11 mouse cellular contexts compared by ENCODE assay signal in genomic region chr6:108655861-108656260, GRCm38 (mm10). TPM values are rescaled to one million over a fixed set of nuclear protein-coding genes. Genes with fewer than 3 reads are reported as not detected.
DNase-seq lines count a peak whose midpoint lies in the region; ATAC-seq and TF ChIP-seq lines count a peak whose summit lies in the region.
"Had no signal": no experiment of that assay in that cellular context is flagged by ENCODE, and none has a peak within 500 bp of the region (broad histone marks: within the 10 kb centered on the region; RNA-seq: fewer than 3 reads in every experiment).

No protein-coding gene starts in this region.

- no peak overlapping the region for H3K27ac ChIP-seq in forebrain, postnatal 0 days (ENCODE audit: low read depth, low read length)
- H3K27ac ChIP-seq in forebrain, embryonic 15.5 days (replicated peaks), result no peak overlapping the region
- H3K27ac ChIP-seq in liver, postnatal 0 days (ENCODE audit: low read depth), result no peak overlapping the region
- no peak overlapping the region for H3K27ac ChIP-seq in liver, embryonic 12.5 days
- H3K27ac ChIP-seq: embryonic facial prominence, embryonic 15.5 days had no signal

- peak; percentile 30 for TF ChIP-seq CTCF in forebrain, postnatal 0 days (IDR thresholded peaks at IDR 0.05; ENCODE audit: low read depth)
- peak; percentile 46 for TF ChIP-seq CTCF in liver, postnatal 0 days (IDR thresholded peaks at IDR 0.05; ENCODE audit: low read depth)
- TF ChIP-seq CTCF in E14TG2a.4 (conservative IDR thresholded peaks at IDR 0.05; ENCODE audit: low read length), result 0 out of 2 replicates have a peak, but pooled peaks have one; percentile 12

- no peak for ATAC-seq in forebrain, postnatal 0 days
- no peak for ATAC-seq in forebrain, embryonic 15.5 days (replicated peaks)
- ATAC-seq in liver, postnatal 0 days, result no peak
- ATAC-seq in liver, embryonic 12.5 days, result no peak
- ATAC-seq: midbrain, embryonic 16.5 days had no signal

- TF ChIP-seq EP300 in liver, postnatal 0 days (IDR thresholded peaks at IDR 0.05; ENCODE audit: low read depth), result no peak

- no peaks in the 10 kb centered on the region for H3K36me3 ChIP-seq in forebrain, postnatal 0 days (ENCODE audit: insufficient read depth)
- H3K36me3 ChIP-seq in forebrain, embryonic 15.5 days, result no peaks in the 10 kb centered on the region
- no peaks in the 10 kb centered on the region for H3K36me3 ChIP-seq in liver, postnatal 0 days (replicated peaks; ENCODE audit: insufficient read depth, low read length)
- no peaks in the 10 kb centered on the region for H3K36me3 ChIP-seq in liver, embryonic 12.5 days
- no peaks in the 10 kb centered on the region for H3K36me3 ChIP-seq in E14TG2a.4 (ENCODE audit: insufficient read depth, low read length)
- H3K36me3 ChIP-seq: embryonic facial prominence, embryonic 15.5 days had no signal

- no peak for DNase-seq in forebrain, postnatal 0 days
- no peak for DNase-seq in liver, postnatal 0 days
- DNase-seq in induced T-regulatory cell, adult 2 months (ENCODE audit: low read depth), result peak; percentile 30
- no peak for DNase-seq in ovary, postnatal 36 days (ENCODE audit: low spot score)
- no peak for DNase-seq in left cerebral cortex, adult 11 months (ENCODE audit: low spot score)
- DNase-seq: left cerebral cortex, postnatal 4 days had no signal

- no peaks in the 10 kb centered on the region for H3K9me3 ChIP-seq in forebrain, postnatal 0 days (ENCODE audit: low read length)
- no peaks in the 10 kb centered on the region for H3K9me3 ChIP-seq in forebrain, embryonic 15.5 days
- H3K9me3 ChIP-seq in liver, postnatal 0 days (ENCODE audit: low read length), result no peaks in the 10 kb centered on the region
- H3K9me3 ChIP-seq in liver, embryonic 12.5 days (replicated peaks), result no peaks in the 10 kb centered on the region
- H3K9me3 ChIP-seq in E14TG2a.4 (ENCODE audit: low read length), result no peaks in the 10 kb centered on the region
- H3K9me3 ChIP-seq: embryonic facial prominence, embryonic 15.5 days had no signal

- peaks cover 8% of the 10 kb centered on the region; the same call in 1 of the 2 replicates for H3K4me1 ChIP-seq in forebrain, postnatal 0 days (ENCODE audit: insufficient read depth)
- peaks cover 10% of the 10 kb centered on the region for H3K4me1 ChIP-seq in forebrain, embryonic 15.5 days
- peaks cover 2% of the 10 kb centered on the region; the same call in 1 of the 2 replicates for H3K4me1 ChIP-seq in liver, postnatal 0 days (ENCODE audit: insufficient read depth)
- H3K4me1 ChIP-seq in liver, embryonic 12.5 days, result peaks cover 16% of the 10 kb centered on the region; the same call in 1 of the 2 replicates
- peaks cover 19% of the 10 kb centered on the region for H3K4me1 ChIP-seq in E14TG2a.4 (replicated peaks; ENCODE audit: low read depth, low read length)

- H3K9ac ChIP-seq in forebrain, postnatal 0 days, result no peak overlapping the region
- no peak overlapping the region for H3K9ac ChIP-seq in forebrain, embryonic 15.5 days (replicated peaks)
- no peak overlapping the region for H3K9ac ChIP-seq in liver, postnatal 0 days (replicated peaks)
- no peak overlapping the region for H3K9ac ChIP-seq in liver, embryonic 12.5 days
- H3K9ac ChIP-seq: embryonic facial prominence, embryonic 15.5 days had no signal

- no peaks in the 10 kb centered on the region for H3K27me3 ChIP-seq in forebrain, postnatal 0 days (ENCODE audit: insufficient read depth, low read length)
- no peaks in the 10 kb centered on the region for H3K27me3 ChIP-seq in forebrain, embryonic 15.5 days
- H3K27me3 ChIP-seq in liver, postnatal 0 days (ENCODE audit: insufficient read depth, low read length), result peaks cover 9% of the 10 kb centered on the region; the same call in 1 of the 2 replicates
- H3K27me3 ChIP-seq in liver, embryonic 12.5 days (replicated peaks), result peaks cover 47% of the 10 kb centered on the region
- peaks cover 2% of the 10 kb centered on the region; the same call in 1 of the 2 replicates for H3K27me3 ChIP-seq in E14TG2a.4 (ENCODE audit: insufficient read depth, low read length)

- WGBS in forebrain, postnatal 0 days, result 50% methylated on average over 2 of the region's 2 CpGs
- WGBS in forebrain, embryonic 15.5 days, result 49% methylated on average over 2 of the region's 2 CpGs
- 34% methylated on average over 2 of the region's 2 CpGs for WGBS in liver, postnatal 0 days (ENCODE audit: insufficient replicate concordance)
- WGBS in liver, embryonic 12.5 days (ENCODE audit: insufficient replicate concordance), result 33% methylated on average over 2 of the region's 2 CpGs

- H3K4me2 ChIP-seq in forebrain, postnatal 0 days (ENCODE audit: low read depth), result no peak overlapping the region
- no peak overlapping the region for H3K4me2 ChIP-seq in forebrain, embryonic 15.5 days (replicated peaks)
- no peak overlapping the region for H3K4me2 ChIP-seq in liver, postnatal 0 days (ENCODE audit: low read depth, low read length)
- H3K4me2 ChIP-seq in liver, embryonic 12.5 days, result no peak overlapping the region
- H3K4me2 ChIP-seq: embryonic facial prominence, embryonic 15.5 days had no signal

- no peak overlapping the region for H3K4me3 ChIP-seq in forebrain, postnatal 0 days (ENCODE audit: low read depth, low read length)
- H3K4me3 ChIP-seq in forebrain, embryonic 15.5 days, result no peak overlapping the region
- no peak overlapping the region for H3K4me3 ChIP-seq in liver, postnatal 0 days (ENCODE audit: low read depth, low read length)
- no peak overlapping the region for H3K4me3 ChIP-seq in liver, embryonic 12.5 days
- H3K4me3 ChIP-seq in E14TG2a.4 (replicated peaks; ENCODE audit: low read length), result no peak overlapping the region
- H3K4me3 ChIP-seq: embryonic facial prominence, embryonic 15.5 days had no signal

RNA-seq across cellular contexts. Expression of gene Bhlhe40, which starts 4.6 kb away (rescaled TPM):
- total RNA-seq in forebrain, postnatal 0 days (2014; rRNA removed), result 8.3 and 15.9 TPM in 2 replicates
- 10.2 and 11.1 TPM in 2 replicates for polyA plus RNA-seq in forebrain, postnatal 0 days (2015; fragmentation: Nextera tagmentation; extraction: Ambion mirVana)
- 6.4 and 7.1 TPM in 2 replicates for polyA plus RNA-seq in forebrain, embryonic 15.5 days (2015; fragmentation: Nextera tagmentation; extraction: Ambion mirVana)
- polyA plus RNA-seq in liver, postnatal 0 days (2015; fragmentation: Nextera tagmentation; extraction: Ambion mirVana), result 19.1 and 26.9 TPM in 2 replicates
- 4.0 and 6.1 TPM in 2 replicates for polyA plus RNA-seq in liver, embryonic 12.5 days (2016; fragmentation: Nextera tagmentation; extraction: Ambion mirVana)
